Mouse (Mus musculus) monocyte, adult 2 months (primary cell): Measurements from ENCODE around the gene Nckap5.

Experiments
- DNase-seq, 2 experiments: peaks; one replicate each; pipeline ENCODE4 v3.0.0; 2022; ENCODE audit warnings: low spot score in 2 of 2, low read depth in 1 of 2

The Nckap5 gene

GRCm38 (mm10) chr1:126719733-126720348 lies 110.8 kb downstream of the Nckap5 start:
- no peak for DNase-seq

- DNase-seq = no peak
Measured at GRCm38 (mm10) chr1:126706611-126707010, 124.0 kb downstream of the Nckap5 start.

GRCm38 (mm10) chr1:126700978-126701320 lies 129.7 kb downstream of the Nckap5 start:
- DNase-seq = no peak

GRCm38 (mm10) chr1:126700063-126700977 lies 130.3 kb downstream of the Nckap5 start:
- DNase-seq = no peak

GRCm38 (mm10) chr1:126693585-126693984 lies 137.0 kb downstream of the Nckap5 start:
- no peak for DNase-seq

- DNase-seq = no peak
Measured at GRCm38 (mm10) chr1:126688593-126688992, 142.0 kb downstream of the Nckap5 start.

GRCm38 (mm10) chr1:126686678-126687077 lies 143.9 kb downstream of the Nckap5 start:
- no peak for DNase-seq

- DNase-seq = no peak
Measured at GRCm38 (mm10) chr1:126683621-126684445, 146.8 kb downstream of the Nckap5 start.

- no peak for DNase-seq
Measured at GRCm38 (mm10) chr1:126681773-126682172, 148.8 kb downstream of the Nckap5 start.

GRCm38 (mm10) chr1:126679348-126679747 lies 151.3 kb downstream of the Nckap5 start:
- DNase-seq = no peak

GRCm38 (mm10) chr1:126677280-126677679 lies 153.3 kb downstream of the Nckap5 start:
- no peak for DNase-seq

GRCm38 (mm10) chr1:126676769-126677168 lies 153.8 kb downstream of the Nckap5 start:
- DNase-seq = no peak

GRCm38 (mm10) chr1:126675142-126675541 lies 155.5 kb downstream of the Nckap5 start:
- no peak for DNase-seq

GRCm38 (mm10) chr1:126673238-126673637 lies 157.4 kb downstream of the Nckap5 start:
- DNase-seq = no peak

- no peak for DNase-seq
Measured at GRCm38 (mm10) chr1:126670507-126670906, 160.1 kb downstream of the Nckap5 start.

GRCm38 (mm10) chr1:126660098-126660999 lies 170.2 kb downstream of the Nckap5 start:
- no peak for DNase-seq

- no peak for DNase-seq
Measured at GRCm38 (mm10) chr1:126658731-126659130, 171.9 kb downstream of the Nckap5 start.

- no peak for DNase-seq
Measured at GRCm38 (mm10) chr1:126656246-126656645, 174.4 kb downstream of the Nckap5 start.

GRCm38 (mm10) chr1:126652085-126652484 lies 178.5 kb downstream of the Nckap5 start:
- DNase-seq = no peak

- DNase-seq = no peak
Measured at GRCm38 (mm10) chr1:126650806-126651205, 179.8 kb downstream of the Nckap5 start.

- no peak for DNase-seq
Measured at GRCm38 (mm10) chr1:126642751-126643150, 187.8 kb downstream of the Nckap5 start.
